Mouse (Mus musculus) megakaryocyte, embryonic 14.5 days (primary cell): ENCODE data around the gene Hoxd12.

Source experiments
- FLI1 ChIP-seq: IDR thresholded peaks from 2 replicates; pipeline ENCODE4 v1.6.1; 2012; ENCODE audit warnings: low read length, inconsistent platforms, mixed read lengths
- GATA1 ChIP-seq: IDR thresholded peaks from 3 replicates; pipeline ENCODE4 v1.6.1; 2012; ENCODE audit warnings: mixed read lengths, low read length, inconsistent platforms, borderline replicate concordance

- TF ChIP-seq GATA1 (no peak), FLI1 (no peak)
Observed at GRCm38 (mm10) chr2:74679596-74679971, 4.8 kb downstream of the Hoxd12 start.
